Mouse (Mus musculus): ENCODE results near the gene Catsper2.
A peak's percentile ranks its signal among the peaks of the same experiment; 100 is the strongest.
"Not testable (repeated sequence)": the region's sequence is repeated elsewhere in the genome, so short reads cannot be mapped to it uniquely, and the experiment has no call there.

Gene Catsper2

GRCm38 (mm10) chr2:121434854-121435253 lies 21.3 kb upstream of the Catsper2 start:
- DNase-seq (ENCODE audit: low spot score), result no peak

- no peak for DNase-seq (ENCODE audit: low spot score)
These were observed 12.3 kb upstream of the Catsper2 start for GRCm38 (mm10) chr2:121425890-121426289.

GRCm38 (mm10) chr2:121423166-121423565 lies 9.6 kb upstream of the Catsper2 start:
- no peak for DNase-seq (ENCODE audit: low spot score)

GRCm38 (mm10) chr2:121418476-121418875 lies 4.9 kb upstream of the Catsper2 start:
- DNase-seq (ENCODE audit: low spot score), result no peak

GRCm38 (mm10) chr2:121416356-121416755 lies 2.8 kb upstream of the Catsper2 start:
- DNase-seq (ENCODE audit: low spot score), result no peak

- DNase-seq (ENCODE audit: low spot score), result no peak
These were observed 2.0 kb upstream of the Catsper2 start for GRCm38 (mm10) chr2:121415591-121415990.

- no peak for DNase-seq (ENCODE audit: low spot score)
These were observed 1.5 kb upstream of the Catsper2 start for GRCm38 (mm10) chr2:121415103-121415502.

GRCm38 (mm10) chr2:121414139-121414685 lies 620 bp upstream of the Catsper2 start:
- DNase-seq (ENCODE audit: low spot score), result no peak

GRCm38 (mm10) chr2:121412843-121413386 lies 677 bp downstream of the Catsper2 start:
- DNase-seq (ENCODE audit: low spot score), result no peak

GRCm38 (mm10) chr2:121408160-121408559 lies 5.4 kb downstream of the Catsper2 start:
- DNase-seq (ENCODE audit: low spot score), result no peak

- no peak for DNase-seq (ENCODE audit: low spot score)
These were observed 10.3 kb downstream of the Catsper2 start for GRCm38 (mm10) chr2:121403296-121403695.

GRCm38 (mm10) chr2:121396624-121397023 lies 17.0 kb downstream of the Catsper2 start:
- DNase-seq (ENCODE audit: low spot score), result peak; percentile 85

- DNase-seq (ENCODE audit: low spot score), result not testable (repeated sequence)
These were observed 26.5 kb downstream of the Catsper2 start, which contains the start of gene Strc for GRCm38 (mm10) chr2:121386961-121387575. Gene Strc (minus strand): TSS chr2:121387168.

- DNase-seq (ENCODE audit: low spot score), result no peak
These were observed 38.8 kb downstream of the Catsper2 start for GRCm38 (mm10) chr2:121374766-121375165.

GRCm38 (mm10) chr2:121372266-121372665 lies 41.3 kb downstream of the Catsper2 start:
- DNase-seq (ENCODE audit: low spot score), result no peak

GRCm38 (mm10) chr2:121370921-121371320 lies 42.7 kb downstream of the Catsper2 start:
- no peak for DNase-seq (ENCODE audit: low spot score)

- no peak for DNase-seq (ENCODE audit: low spot score)
These were observed 44.8 kb downstream of the Catsper2 start for GRCm38 (mm10) chr2:121368831-121369230.

- DNase-seq (ENCODE audit: low spot score), result no peak
These were observed 49.9 kb downstream of the Catsper2 start for GRCm38 (mm10) chr2:121363656-121364055.

- DNase-seq (ENCODE audit: low spot score), result no peak
These were observed 54.1 kb downstream of the Catsper2 start for GRCm38 (mm10) chr2:121359461-121359860.

GRCm38 (mm10) chr2:121358381-121358780 lies 55.2 kb downstream of the Catsper2 start:
- DNase-seq (ENCODE audit: low spot score), result peak; percentile 82

GRCm38 (mm10) chr2:121357961-121358360 lies 55.6 kb downstream of the Catsper2 start:
- DNase-seq (ENCODE audit: low spot score), result no peak

GRCm38 (mm10) chr2:121357494-121357893 lies 56.1 kb downstream of the Catsper2 start, which contains the start of gene Ckmt1:
Gene Ckmt1 (plus strand): TSS chr2:121357714.
- no peak for DNase-seq (ENCODE audit: low spot score)

GRCm38 (mm10) chr2:121354820-121355592 lies 58.6 kb downstream of the Catsper2 start, which contains the start of gene Ppip5k1:
Gene Ppip5k1 (minus strand): TSS chr2:121355396.
- DNase-seq (ENCODE audit: low spot score), result peak; percentile 99

Measured in layer of hippocampus, adult 11-12 months (tissue).